Mouse (Mus musculus) megakaryocyte-erythroid progenitor cell, adult 5 weeks (primary cell): ENCODE results near the gene Cyp2t4. TPM values are rescaled to one million over a fixed set of nuclear protein-coding genes. Genes with fewer than 3 reads are reported as not detected.

Experiments used
- polyA plus RNA-seq: library from polyadenylated mRNA; stranded (reverse); fragments of >175 nt; gene quantifications from 2 replicates; pipeline ENCODE4 v1.2.3, GENCODE M21; 2012

Cyp2t4 gene
- polyA plus RNA-seq = not detected in 2 replicates

DNA sequence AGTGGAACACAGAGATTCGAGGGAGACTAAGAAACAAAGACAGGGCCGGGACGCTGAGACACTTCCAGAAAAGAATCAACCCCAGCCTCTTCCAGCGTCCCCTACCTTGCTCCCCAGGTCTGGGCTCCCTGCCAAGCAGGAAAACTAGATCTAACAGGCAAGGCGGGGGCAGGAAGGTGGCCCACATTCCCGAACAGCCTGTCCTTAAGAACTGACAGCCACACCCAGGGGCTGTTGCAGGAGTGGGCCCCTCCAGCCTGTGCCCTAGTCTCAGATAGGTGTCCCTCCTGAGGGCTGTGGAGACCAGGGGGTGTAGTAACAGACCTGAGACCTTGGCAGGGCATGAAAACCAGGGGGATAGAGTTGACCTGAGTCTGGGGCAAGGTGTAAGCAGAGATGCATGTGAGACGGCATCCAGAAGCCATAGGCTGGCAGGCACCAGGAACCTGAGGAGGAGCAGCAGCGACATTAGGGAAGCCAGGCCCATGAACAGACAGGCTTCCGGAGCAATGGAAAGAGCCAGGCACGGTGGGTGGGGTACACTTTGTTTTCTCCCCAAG, at the start of gene Cyp2t4:
Cyp2t4 (plus strand) TSS at position 510 of the 560 bp plus-strand sequence.

DNA sequence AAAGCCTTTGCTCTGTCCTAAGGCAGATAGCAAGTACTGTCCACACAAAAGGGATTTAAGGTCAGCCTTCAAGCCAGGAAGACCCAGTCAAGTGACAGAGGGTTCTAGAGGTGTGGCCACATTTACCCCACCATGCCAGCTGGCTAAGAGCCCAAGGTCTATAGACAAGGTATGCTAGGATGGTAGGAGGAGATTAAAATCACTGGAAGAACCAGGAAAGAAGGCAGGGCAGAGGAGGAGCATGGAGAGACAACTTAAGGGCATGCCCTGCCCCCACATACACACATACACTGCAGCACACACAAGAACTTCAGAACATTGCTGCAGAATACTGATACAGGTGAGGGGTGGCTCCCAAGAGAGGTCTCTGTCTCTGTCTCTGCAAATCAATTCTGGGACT, 33.8 kb upstream of the Cyp2t4 start, which contains the start of gene Cyp2f2:
Cyp2f2 (plus strand) TSS at position 234 of the 400 bp plus-strand sequence.

DNA sequence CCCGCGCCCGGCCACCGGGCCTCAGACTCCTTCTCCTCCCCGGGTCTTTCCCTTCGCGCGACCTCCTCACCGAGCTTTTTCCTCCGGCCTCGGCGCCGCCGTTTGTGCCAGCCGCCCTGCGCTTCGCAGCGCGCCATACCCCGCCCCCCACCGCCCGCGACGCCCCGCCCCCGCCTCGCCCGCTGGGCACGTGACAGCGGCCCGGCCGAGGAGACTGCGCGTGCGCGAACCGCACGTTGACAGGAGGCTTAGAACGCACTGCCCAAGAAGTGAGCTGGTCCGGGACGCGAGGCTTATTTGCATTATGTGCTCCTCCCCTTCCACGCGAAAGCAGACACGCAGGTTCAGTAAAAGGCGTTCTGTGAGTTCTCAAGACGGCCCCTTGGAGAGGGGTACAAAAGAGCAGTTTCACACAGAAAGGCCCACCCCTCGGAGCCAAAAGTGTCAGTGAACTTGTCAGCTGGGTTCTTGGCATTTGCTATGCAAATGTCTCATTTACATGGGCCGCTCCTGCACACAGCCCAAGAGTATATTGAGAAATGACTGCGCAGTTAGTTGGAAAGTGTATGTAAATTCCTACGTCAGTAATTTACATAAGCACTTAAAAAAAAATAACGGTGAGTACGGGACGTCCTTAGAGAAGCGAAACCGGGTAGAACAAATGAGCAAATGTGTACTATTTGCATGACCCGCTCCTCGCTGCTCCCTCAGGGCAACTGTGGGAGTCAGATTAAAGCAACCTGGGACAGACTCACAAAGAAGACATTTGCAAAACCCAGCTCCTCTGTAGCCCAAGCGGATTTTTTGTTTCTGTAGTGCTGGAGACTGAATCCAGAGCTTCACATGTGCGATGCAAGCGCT, 13.3 kb downstream of the Cyp2t4 start, which contains the start of gene Egln2:
Egln2 (minus strand) TSS at position 189 of the 861 bp plus-strand sequence.

DNA sequence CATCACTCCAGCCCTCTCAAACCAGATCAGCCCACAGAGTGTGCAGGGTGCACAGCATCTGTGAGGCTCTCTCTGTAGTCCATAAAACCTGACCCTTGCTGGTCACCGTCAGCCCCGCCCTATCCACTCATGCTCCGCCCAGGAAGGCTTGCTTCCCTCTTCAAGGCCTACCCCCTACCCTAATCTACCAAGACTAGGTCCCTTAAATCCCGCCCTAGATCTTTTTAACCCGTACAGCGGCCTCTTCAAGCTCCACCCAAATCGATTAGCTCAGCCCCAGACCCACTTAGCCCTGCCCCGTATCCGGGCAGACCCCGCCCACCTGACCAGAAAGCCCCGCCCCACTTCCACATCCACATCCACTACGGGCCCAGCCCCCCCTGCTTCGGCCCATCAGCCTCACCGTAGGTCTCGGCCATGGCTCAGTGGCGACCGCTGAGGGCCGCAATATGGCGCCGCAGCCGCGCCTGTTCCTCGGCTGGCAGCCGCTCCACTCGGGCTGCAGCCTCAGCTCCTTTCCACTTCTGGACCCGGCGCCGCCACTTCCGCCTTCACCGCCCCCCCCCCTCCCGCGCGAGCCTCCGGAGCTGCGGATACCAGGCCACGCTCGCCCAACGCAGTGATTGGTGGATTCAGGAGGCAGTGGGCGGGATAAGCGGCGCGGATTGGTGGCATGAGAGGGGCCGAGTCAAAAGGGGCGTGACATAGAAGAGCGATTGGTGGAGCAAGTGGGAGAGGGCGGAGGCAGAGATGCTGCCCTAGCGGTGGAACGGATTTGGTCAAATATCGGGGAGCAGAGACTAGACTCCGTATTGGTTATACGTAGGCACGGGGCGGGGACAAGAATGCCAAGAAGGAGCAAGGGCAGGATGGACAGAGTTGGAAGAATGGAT, 25.1 kb downstream of the Cyp2t4 start, which contains the start of gene Rab4b:
Rab4b (minus strand) TSS at position 573 of the 893 bp plus-strand sequence.

DNA sequence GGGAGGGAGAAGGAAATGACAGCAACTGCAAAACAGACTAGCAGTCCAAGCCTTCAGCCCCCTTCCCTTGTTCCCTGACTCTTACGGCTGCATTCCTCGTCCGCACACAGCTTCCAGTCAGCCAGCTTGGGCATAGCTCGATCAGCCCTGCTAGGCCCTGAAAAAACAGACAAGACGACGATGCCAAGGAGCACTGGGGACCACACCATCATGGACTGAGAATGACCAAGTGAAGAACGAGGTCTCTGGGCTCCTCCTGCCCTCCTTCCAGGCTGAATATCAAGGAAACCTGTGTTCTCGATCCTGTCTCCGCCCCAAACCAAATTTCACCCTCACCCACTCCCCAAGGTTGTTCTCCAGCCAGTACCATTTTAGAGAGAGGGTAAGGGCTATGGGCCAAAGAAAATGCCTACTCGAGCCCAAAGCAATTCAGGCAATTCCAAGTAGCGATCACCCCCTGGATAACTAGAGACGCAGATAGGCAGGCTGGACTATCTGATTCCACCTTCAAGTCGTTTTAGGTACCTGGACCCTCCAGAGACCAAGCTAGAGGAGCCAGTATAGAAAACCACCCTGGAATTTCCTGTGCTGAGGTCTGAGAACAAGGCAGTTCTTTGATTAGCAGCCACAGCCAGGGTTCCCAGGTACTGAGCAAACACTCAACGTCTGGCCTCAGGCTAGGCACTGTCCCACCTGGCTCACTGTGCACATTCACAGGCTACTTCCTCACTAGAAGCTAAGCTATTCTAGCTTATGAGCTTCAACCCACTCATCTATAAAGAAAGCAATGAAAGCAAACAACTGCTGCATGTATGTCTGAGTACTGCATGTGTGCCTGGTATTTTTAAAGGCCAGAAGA, 27.6 kb downstream of the Cyp2t4 start, which contains the start of the genes Gm21983 and Mia:
Gm21983 (minus strand) TSS at position 250 of the 859 bp plus-strand sequence.
Mia (minus strand) TSS at position 321 of the 859 bp plus-strand sequence.

DNA sequence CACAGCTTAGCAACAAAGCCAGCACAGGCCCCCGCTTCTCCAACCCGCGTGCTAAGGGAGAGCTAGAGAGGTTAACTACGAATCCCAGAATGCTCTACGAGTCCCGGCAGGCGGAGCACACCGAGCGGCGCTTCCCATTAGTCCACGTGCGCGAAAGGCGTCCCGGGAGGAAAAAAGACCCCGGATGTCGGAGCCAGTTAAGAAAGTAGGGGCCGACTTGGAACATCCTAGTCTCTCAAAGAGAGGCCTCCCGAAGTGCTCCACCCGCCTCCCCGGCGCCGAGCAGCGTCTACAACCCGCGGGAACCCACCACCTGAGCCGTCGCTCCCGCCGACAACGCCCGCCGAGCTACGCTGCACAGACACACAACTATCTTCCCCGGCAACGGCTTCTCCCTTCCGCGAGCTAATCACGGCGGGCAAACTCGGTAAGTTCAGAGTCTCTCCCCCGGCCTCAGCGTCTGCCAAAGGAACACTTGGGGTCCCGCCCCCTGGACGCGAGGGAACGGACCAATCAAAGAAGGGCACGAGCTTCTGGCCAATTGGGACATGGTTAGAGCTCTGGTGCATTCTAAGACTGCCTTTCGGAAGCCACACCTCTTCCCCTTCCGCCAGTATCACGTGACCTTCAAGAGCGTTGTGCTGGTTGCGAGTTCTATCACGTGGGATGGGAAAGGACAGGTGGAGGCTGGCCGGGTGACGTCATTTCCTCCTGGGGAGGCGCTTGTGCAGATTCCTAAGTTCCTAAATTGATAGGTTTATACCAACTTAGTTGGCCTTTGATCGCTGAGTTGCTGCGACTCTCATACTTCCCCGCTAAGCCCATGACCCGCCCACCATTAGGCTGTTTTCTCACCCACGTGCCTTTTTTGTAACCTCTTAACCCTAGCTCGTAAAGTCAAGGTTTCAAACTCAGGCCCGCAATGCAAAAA, 42.4 kb downstream of the Cyp2t4 start, which contains the start of the genes BC024978 and Snrpa:
BC024978 (plus strand) TSS at position 101 of the 931 bp plus-strand sequence.
Snrpa (minus strand) TSS at position 591 of the 931 bp plus-strand sequence.

Other genes starting within 250 kb of the Cyp2t4 start
- gene Cyp2a22, start 214.3 kb upstream of the Cyp2t4 start, polyA plus RNA-seq = not detected in 2 replicates
- not detected in 2 replicates for gene Cyp2a12, start 124.6 kb upstream of the Cyp2t4 start, polyA plus RNA-seq
- gene Cyp2f2, start 33.8 kb upstream of the Cyp2t4 start, polyA plus RNA-seq = not detected in 2 replicates
- 85.5 and 90.2 TPM in 2 replicates for gene Egln2, start 13.1 kb downstream of the Cyp2t4 start, polyA plus RNA-seq
- gene Rab4b, start 25.2 kb downstream of the Cyp2t4 start, polyA plus RNA-seq = 237 and 303 TPM in 2 replicates
- 0.04 TPM in 1 of 2 replicates, not detected in the other for gene Gm21983, start 27.4 kb downstream of the Cyp2t4 start, polyA plus RNA-seq
- gene Mia, start 27.4 kb downstream of the Cyp2t4 start, polyA plus RNA-seq = 0.06 TPM in 1 of 2 replicates, not detected in the other
- 2.9 and 3.7 TPM in 2 replicates for gene BC024978, start 42.1 kb downstream of the Cyp2t4 start, polyA plus RNA-seq
- gene Snrpa, start 42.6 kb downstream of the Cyp2t4 start, polyA plus RNA-seq = 499 and 529 TPM in 2 replicates
- gene Itpkc, start 74.9 kb downstream of the Cyp2t4 start, polyA plus RNA-seq = 4.8 and 5.9 TPM in 2 replicates
- gene Coq8b, start 79.3 kb downstream of the Cyp2t4 start, polyA plus RNA-seq = 45.1 and 49.2 TPM in 2 replicates
- 7.8 and 8.9 TPM in 2 replicates for gene Numbl, start 104.7 kb downstream of the Cyp2t4 start, polyA plus RNA-seq
- 1.1 and 1.2 TPM in 2 replicates for gene Ltbp4, start 184.0 kb downstream of the Cyp2t4 start, polyA plus RNA-seq
- 133 and 146 TPM in 2 replicates for gene Shkbp1, start 202.3 kb downstream of the Cyp2t4 start, polyA plus RNA-seq
- gene Gm20479, start 203.7 kb downstream of the Cyp2t4 start, polyA plus RNA-seq = 0.93 and 1.2 TPM in 2 replicates